Mouse (Mus musculus) olfactory bulb, adult 2 months (tissue): ENCODE data around the gene Slc16a2.

ENCODE experiments used
- CTCF ChIP-seq: fragments of 200-500 bp; IDR thresholded peaks from 2 replicates; pipeline ENCODE4 v1.5.1; 2012; ENCODE audit warnings: low read depth, mild to moderate bottlenecking, low read length, moderate library complexity; ENCODE audit not compliant: insufficient read depth
- POLR2A ChIP-seq: fragments of 200-500 bp; IDR thresholded peaks from 2 replicates; pipeline ENCODE4 v1.6.1; 2012; ENCODE audit warnings: mild to moderate bottlenecking, low read depth, low read length, moderate library complexity; ENCODE audit not compliant: insufficient read depth

- no peak for TF ChIP-seq CTCF
- no peak for TF ChIP-seq POLR2A
Observed at GRCm38 (mm10) chrX:103744171-103745039, 77.4 kb downstream of the Slc16a2 start.
